Mouse (Mus musculus): ENCODE measurements around the gene Frmpd3. TPM values are rescaled to one million over a fixed set of nuclear protein-coding genes. Genes with fewer than 3 reads are reported as not detected.
"Not testable (repeated sequence)": the region's sequence is repeated elsewhere in the genome, so short reads cannot be mapped to it uniquely, and the experiment has no call there.

Frmpd3 gene
- 10 to 100 TPM; 29.4 to 31.0 TPM for total RNA-seq (2021)

GRCm38 (mm10) chrX:140341656-140342392, at the start of gene Frmpd3:
Gene Frmpd3, plus strand, starts transcription at chrX:140342263.
- DNase-seq (ENCODE audit: extremely low spot score in 1 of 2, low spot score in 1 of 2), result peak in 1 of 2 experiments; percentile 7

DNA sequence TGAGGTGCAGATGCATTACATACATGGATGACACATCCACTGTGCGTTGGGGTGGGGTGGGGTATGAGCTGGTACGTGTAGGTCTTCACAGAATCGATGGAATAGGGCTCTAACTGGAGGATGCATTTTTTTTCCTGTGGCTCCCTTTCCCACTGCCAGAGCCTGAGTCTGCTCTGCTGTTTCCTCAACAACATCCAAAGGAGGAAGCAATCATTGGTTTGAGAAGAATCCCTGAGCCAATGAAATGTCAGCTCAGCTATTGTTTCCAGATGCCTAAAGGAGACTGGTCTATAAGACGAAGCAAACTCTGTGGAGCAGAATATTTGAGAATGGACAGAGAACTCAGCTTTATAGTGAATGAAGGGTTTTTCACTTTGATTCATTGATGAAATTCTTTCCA, 38.3 kb upstream of the Frmpd3 start:
- DNase-seq (ENCODE audit: extremely low spot score in 1 of 2, low spot score in 1 of 2), result no peak

DNA sequence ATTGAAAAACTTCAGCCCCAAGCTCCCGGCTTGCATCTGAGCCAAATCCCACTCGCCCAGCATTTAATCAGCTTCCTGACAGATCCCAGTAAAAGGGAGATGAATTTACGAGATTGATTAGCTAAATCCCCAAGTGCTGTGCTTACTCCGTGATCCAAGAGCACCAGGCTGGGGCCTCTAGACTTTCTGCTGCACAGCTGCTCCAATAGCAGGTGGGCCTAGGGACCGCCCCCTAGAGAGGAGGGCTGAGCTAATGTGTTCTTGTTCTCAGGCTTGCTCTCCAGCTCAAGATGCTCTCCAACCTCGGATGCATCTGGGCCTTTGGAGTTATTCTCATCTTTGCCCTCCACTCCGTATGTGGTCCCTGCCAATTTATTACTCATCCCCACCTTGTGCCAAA, 36.4 kb upstream of the Frmpd3 start:
- no peak for DNase-seq (ENCODE audit: extremely low spot score in 1 of 2, low spot score in 1 of 2)

- DNase-seq (ENCODE audit: extremely low spot score in 1 of 2, low spot score in 1 of 2), result no peak
Measured at GRCm38 (mm10) chrX:140317931-140318330, 24.1 kb upstream of the Frmpd3 start.

- no peak for DNase-seq (ENCODE audit: extremely low spot score in 1 of 2, low spot score in 1 of 2)
Measured at GRCm38 (mm10) chrX:140319131-140319530, 22.9 kb upstream of the Frmpd3 start.

DNA sequence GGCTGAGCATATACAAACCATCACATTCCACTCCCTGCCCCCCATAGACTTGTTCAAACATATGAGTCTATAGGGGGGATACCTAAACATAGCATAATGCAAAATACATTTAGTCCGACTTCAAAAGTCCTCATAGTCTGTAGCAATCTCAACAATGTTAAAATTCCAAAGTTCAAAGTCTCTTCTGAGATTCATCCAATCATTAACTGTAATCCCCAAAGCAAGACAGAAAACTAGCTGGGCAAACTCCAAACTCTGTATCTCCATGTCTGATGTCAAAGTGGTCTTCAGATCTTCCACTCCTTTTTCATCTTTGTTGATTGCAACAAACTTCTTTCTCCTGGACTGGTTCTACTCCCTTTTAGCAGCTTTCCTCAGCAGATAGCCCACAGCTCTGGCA, 21.4 kb upstream of the Frmpd3 start:
- not testable (repeated sequence) for DNase-seq (ENCODE audit: extremely low spot score in 1 of 2, low spot score in 1 of 2)

DNA sequence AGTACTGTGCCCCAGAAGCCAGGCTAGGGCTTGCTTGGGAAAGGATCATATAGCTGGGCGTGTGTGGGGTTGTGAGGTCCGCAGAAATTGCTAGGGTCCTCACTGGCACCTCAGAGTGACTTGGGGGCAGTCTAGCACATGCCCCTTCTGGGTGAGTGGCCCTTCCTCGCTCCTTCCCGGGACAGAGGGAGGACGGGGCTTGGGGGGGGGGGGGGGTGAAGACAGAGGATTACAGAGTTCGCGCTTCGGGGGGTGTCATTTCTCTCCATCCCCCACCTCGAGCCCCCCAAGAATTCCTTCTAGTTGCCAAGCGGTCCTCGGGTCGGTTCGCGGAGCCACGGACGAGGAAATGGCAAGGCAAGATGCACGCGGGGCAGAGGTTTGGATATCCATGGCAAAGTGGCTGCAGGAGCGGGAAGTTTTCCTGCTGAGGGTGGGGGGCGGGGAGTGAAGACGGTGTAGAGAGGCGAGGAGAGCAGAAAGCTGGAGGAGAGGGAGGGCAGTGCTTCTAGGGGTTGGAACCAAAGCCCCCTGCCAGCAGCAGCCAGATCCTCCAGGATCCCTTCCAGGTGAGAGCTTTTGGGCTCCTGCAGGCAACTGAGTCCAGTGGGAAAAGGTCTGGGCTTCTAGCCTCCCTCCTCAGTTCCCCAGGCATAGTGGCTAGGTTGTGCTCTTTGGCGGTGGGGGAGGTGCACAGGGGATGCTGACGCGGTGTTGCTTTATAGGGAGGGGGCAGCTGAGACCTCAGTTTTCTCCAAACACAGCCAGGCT, 515 bp downstream of the Frmpd3 start:
- no peak for DNase-seq (ENCODE audit: extremely low spot score in 1 of 2, low spot score in 1 of 2)

- no peak for DNase-seq (ENCODE audit: extremely low spot score in 1 of 2, low spot score in 1 of 2)
Measured at GRCm38 (mm10) chrX:140375628-140376027, 33.6 kb downstream of the Frmpd3 start.

DNA sequence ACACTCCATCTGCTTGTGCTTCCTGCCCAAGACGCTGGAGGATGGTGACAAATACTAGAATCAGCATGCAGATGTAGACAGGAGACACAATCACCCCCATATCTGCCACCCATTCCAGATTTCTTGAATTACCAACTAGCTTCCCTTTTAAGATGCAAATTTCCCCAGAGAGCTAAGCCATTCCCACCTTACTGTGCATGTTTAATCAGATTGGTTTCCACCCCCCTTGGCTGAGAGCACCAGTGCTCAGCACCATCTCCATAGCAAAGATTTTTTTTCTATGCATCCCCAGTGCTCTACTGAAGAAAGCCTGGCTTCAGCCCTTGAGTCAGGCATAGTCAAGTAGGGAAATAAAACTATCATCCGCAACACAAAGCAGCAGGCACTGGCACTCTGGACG, 57.9 kb downstream of the Frmpd3 start:
- no peak for DNase-seq (ENCODE audit: extremely low spot score in 1 of 2, low spot score in 1 of 2)

- DNase-seq (ENCODE audit: extremely low spot score in 1 of 2, low spot score in 1 of 2), result no peak
Measured at GRCm38 (mm10) chrX:140402904-140403303, 60.8 kb downstream of the Frmpd3 start.

DNA sequence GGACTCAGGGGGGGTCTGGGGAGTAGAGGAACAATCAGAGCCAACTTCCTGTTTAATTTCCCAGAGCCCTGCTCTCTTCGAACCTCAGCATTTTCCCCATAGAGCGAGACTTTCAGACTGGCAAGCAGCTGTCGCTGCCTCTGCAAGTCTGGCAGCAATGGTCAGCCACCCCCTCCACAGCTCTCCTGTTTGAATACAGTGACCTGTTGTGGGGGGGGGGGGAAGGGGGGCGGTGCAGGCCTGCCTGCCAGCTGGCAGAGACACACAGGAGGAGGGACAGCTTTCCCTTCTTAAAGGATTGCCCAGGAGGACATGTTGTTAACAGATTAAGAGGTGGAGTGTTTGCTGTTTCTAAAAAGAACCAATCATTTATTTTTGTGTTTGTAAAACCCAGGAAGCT, 64.0 kb downstream of the Frmpd3 start:
- no peak for DNase-seq (ENCODE audit: extremely low spot score in 1 of 2, low spot score in 1 of 2)

DNA sequence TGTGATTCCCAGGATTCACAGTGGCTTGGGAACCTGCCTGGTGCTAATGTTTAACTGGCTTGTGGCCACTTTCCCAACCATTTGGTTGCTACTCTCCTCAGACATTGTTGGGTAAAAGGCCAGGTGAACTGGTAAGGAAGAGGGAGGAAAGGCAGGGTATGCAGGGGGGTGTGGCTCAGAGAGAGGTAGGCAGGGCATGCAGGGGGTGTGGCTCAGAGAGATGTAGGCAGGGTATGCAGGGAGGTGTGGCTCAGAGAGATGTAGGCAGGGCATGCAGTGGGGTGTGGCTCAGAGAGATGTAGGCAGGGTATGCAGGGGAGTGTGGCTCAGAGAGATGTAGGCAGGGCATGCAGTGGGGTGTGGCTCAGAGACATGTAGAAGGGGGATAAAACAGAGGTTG, 64.4 kb downstream of the Frmpd3 start:
- no peak for DNase-seq (ENCODE audit: extremely low spot score in 1 of 2, low spot score in 1 of 2)

DNA sequence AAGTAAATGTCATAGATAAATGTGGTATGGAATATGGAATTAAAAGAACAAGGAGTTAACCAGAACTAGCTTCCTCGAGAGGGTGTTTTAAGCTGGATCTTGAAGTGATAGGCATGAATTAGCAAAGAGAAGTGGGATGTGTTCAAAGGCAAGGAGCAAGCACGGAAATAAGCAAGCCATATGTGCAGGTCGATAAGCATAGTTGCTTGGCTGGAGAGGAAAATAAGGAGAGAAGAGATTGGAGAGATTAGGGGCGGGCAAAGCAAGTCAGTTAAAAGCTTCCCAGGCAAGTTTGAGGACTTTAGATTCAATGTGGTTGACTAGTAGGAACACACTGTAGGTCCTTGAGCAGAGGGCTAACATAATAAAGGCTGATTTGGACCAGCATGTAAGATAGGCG, 65.5 kb downstream of the Frmpd3 start:
- DNase-seq (ENCODE audit: extremely low spot score in 1 of 2, low spot score in 1 of 2), result no peak

DNA sequence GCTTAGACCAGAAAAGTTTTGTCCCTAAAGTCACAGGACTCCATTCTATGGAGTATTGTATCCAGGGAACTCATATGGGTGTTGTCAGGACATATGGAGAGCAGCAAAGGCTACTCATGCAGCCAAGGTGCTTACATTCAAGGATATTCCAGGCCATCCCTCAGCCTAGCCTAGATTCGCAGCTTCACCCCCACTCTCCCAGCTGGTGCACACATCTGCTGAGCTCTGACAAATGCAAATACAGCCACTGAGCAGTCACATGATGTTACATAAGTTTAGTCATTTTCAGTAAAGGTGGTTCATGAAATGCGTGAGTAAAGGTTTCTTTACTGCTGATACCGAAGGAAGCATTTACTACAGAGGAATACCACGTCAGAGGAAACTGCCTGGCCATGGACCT, 76.4 kb downstream of the Frmpd3 start:
- DNase-seq (ENCODE audit: extremely low spot score in 1 of 2, low spot score in 1 of 2), result no peak

GRCm38 (mm10) chrX:140427124-140427523, 85.1 kb downstream of the Frmpd3 start:
- DNase-seq (ENCODE audit: extremely low spot score in 1 of 2, low spot score in 1 of 2), result no peak

DNA sequence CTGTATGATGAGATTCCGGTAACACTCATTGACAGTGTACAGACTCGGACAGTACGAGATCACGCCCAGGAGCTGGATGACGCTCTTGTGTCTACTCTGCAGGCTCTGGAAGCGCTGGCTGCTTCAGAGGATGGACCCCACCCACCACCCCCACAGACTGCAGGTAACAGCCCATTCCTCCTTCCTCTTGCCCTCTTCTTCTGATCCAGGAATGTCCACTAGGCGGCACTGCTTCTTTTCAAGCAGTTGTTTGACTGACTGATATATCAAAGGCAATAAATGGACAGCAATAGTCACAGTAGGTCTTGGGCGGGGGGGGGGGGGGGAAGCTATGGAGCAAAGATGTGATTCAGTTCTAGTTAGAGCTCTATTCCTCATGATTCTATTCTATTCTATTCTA, 86.2 kb downstream of the Frmpd3 start:
- no peak for DNase-seq (ENCODE audit: extremely low spot score in 1 of 2, low spot score in 1 of 2)

GRCm38 (mm10) chrX:140429985-140430384, 87.9 kb downstream of the Frmpd3 start:
- no peak for DNase-seq (ENCODE audit: extremely low spot score in 1 of 2, low spot score in 1 of 2)

- DNase-seq (ENCODE audit: extremely low spot score in 1 of 2, low spot score in 1 of 2), result no peak
Measured at GRCm38 (mm10) chrX:140430506-140430905, 88.4 kb downstream of the Frmpd3 start.

- DNase-seq (ENCODE audit: extremely low spot score in 1 of 2, low spot score in 1 of 2), result no peak
Measured at GRCm38 (mm10) chrX:140431981-140432380, 89.9 kb downstream of the Frmpd3 start.

DNA sequence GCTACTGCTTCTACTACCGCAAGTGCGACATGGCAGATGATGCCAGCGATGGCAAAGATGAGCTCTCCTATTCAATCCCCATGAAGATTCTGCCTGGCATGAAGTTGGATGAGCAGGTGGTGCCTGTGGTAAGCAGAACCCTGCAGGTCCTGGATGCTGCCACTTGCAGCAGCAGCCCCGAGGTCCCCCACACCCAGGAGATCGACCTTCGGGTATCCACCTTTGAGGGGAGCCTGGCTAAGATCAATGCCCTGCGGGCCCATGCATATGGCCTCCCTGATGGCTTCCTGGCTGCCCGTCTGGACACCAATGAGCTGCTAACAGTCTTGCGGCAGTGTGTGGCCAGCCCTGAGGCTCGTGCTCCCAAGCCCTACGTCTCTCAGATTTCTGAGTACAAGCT, 90.7 kb downstream of the Frmpd3 start:
- DNase-seq (ENCODE audit: extremely low spot score in 1 of 2, low spot score in 1 of 2), result no peak

DNA sequence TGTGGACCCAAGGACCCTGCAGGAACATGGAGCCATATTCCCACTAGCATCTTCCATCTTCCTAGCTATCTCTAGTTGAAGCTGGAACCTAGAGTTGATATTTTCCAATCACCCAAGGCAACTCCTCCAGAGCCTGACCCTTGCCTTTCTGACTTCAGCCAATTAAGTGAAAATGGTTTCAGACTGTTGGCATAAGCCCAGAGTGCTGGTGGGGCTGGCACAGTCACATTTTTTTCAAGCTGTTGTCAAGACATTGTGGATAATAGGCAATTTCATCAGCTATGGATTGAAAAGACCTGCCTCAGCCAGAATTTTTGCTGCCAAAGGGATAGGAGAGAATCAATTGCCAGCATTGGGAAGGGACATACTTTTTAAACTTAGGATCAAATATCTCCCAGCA, 95.8 kb downstream of the Frmpd3 start:
- DNase-seq (ENCODE audit: extremely low spot score in 1 of 2, low spot score in 1 of 2), result no peak

DNA sequence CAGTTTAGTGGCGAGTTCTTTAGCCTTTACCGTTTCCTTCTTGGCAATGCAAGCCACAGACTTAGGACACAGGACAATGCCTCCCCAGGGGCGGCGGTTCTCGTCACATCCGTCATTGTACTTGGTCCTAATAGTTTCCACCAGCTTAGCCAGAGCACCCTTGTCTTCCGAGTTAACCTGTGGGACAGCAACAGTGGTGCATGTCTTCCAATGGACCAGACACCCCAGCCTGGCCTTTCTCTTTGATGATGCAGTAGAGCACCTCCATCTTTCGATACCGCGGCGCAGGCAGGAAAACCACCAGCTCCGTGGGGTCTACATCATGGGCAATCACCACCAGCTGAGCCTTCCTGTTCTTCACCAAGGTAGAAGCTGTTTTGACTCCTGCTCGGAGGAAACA, 103.5 kb downstream of the Frmpd3 start:
- DNase-seq (ENCODE audit: extremely low spot score in 1 of 2, low spot score in 1 of 2), result no peak

Measured in layer of hippocampus, postnatal 25 days (tissue).